Comparison of ENCODE assay signal across 17 mouse cellular contexts in the genomic region with DNA sequence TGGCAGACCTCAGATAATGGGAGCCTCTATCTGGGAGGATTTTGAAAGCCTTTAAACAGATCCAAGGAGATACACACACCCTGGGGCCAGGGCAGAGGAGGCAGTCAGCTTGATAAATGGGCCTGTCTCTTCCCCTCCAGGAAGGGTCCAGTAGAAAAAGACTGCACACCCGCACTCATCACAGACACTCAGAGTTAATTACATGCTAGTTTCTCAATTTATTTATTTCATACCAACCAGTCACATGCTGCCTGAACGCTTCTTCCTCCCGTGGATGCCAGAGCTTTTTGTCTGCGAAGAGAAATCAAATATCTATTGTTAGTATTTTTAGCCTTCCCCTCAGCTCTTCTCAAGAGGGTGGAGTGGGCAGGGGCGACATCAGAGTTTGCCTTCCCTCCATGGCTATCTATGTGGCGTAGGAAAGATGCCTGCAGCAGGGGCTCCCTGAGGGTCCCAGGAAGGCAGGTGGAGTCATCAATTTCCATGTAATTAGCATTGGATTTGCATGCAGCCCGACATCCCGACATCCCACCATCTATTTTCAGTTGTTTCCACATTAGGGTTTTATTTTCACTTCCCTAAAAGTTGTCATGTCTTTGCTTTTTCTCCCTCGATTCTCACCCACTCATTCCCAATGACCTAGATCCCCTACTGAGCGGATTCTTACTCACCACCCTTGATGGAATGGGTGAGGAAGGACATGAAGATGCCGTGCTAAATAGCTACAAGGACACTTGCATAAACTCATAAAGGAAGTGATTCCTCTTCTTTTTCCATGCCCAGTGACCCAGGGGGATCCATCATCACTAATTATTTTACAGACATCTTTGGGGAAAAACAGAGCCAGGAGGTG. TPM values are rescaled to one million over a fixed set of nuclear protein-coding genes. Genes with fewer than 3 reads are reported as not detected.
A peak's percentile ranks its signal among the peaks of the same experiment; 100 is the strongest.
DNase-seq lines count a peak whose midpoint lies in the region; ATAC-seq and TF ChIP-seq lines count a peak whose summit lies in the region.
"Had no signal": no experiment of that assay in that cellular context is flagged by ENCODE, and none has a peak within 500 bp of the region (broad histone marks: within the 10 kb centered on the region; RNA-seq: fewer than 3 reads in every experiment).

No protein-coding gene starts in this region.

- H3K4me3 ChIP-seq in heart, embryonic 12.5 days, result no peak overlapping the region
- no peak overlapping the region for H3K4me3 ChIP-seq in MEL (ENCODE audit: control insufficient read depth in 1 of 2, insufficient read depth in 1 of 2, low read depth in 2 of 2, low read length in 2 of 2)
- H3K4me3 ChIP-seq in forebrain, embryonic 15.5 days, result no peak overlapping the region
- no peak overlapping the region for H3K4me3 ChIP-seq in gastrocnemius, adult 2 months
- H3K4me3 ChIP-seq: embryonic facial prominence, embryonic 15.5 days; liver, embryonic 13.5 days; neural tube, embryonic 12.5 days had no signal

- peaks cover 15% of the 10 kb centered on the region for H3K36me3 ChIP-seq in heart, embryonic 12.5 days
- peaks cover 0 to 43% of the 10 kb centered on the region in 2 experiments; a peak in 2 of 4 replicates for H3K36me3 ChIP-seq in MEL (ENCODE audit: control insufficient read depth in 1 of 2, insufficient read depth in 2 of 2, low read length in 2 of 2)
- no peaks in the 10 kb centered on the region for H3K36me3 ChIP-seq in forebrain, embryonic 15.5 days
- H3K36me3 ChIP-seq: embryonic facial prominence, embryonic 15.5 days; liver, embryonic 13.5 days had no signal

- H3K79me2 ChIP-seq in MEL (ENCODE audit: control insufficient read depth, insufficient read depth, low read length, poor library complexity), result no peaks in the 10 kb centered on the region

- no peaks in the 10 kb centered on the region for H3K27me3 ChIP-seq in heart, embryonic 12.5 days (replicated peaks)
- H3K27me3 ChIP-seq in MEL (ENCODE audit: control insufficient read depth in 1 of 2, insufficient read depth in 2 of 2, low read length in 2 of 2), result no peaks in the 10 kb centered on the region
- H3K27me3 ChIP-seq in forebrain, embryonic 15.5 days, result no peaks in the 10 kb centered on the region
- H3K27me3 ChIP-seq: embryonic facial prominence, embryonic 15.5 days; liver, embryonic 13.5 days; neural tube, embryonic 12.5 days; Patski had no signal

- WGBS in heart, embryonic 12.5 days, result 51% methylated on average over 11 of the region's 11 CpGs
- 59% methylated on average over 11 of the region's 11 CpGs for WGBS in forebrain, embryonic 15.5 days

- H3K9ac ChIP-seq in heart, embryonic 12.5 days, result no peak overlapping the region
- no peak overlapping the region for H3K9ac ChIP-seq in MEL (ENCODE audit: control insufficient read depth, low read depth, low read length, poor library complexity, severe bottlenecking)
- H3K9ac ChIP-seq in forebrain, embryonic 15.5 days (replicated peaks), result no peak overlapping the region
- H3K9ac ChIP-seq: embryonic facial prominence, embryonic 15.5 days; liver, embryonic 13.5 days; neural tube, embryonic 12.5 days had no signal

- DNase-seq in heart, postnatal 10 days, result no peak
- no peak for DNase-seq in MEL (ENCODE audit: low read depth, low spot score)
- DNase-seq in frontal cortex, adult 2 months (ENCODE audit: extremely low spot score in 1 of 2, low spot score in 1 of 2), result no peak
- no peak for DNase-seq in kidney, adult 11 months
- no peak for DNase-seq in gastrocnemius, adult 2 months
- DNase-seq: adrenal gland, postnatal 10 days; cerebellum, adult 8-10 months; gastrocnemius, postnatal 10 days; heart, postnatal 4 days; kidney, postnatal 14 days; liver, embryonic 13.5 days had no signal

- ATAC-seq in heart, embryonic 12.5 days (ENCODE audit: insufficient number of reproducible peaks, low FRiP score), result no peak
- ATAC-seq in forebrain, embryonic 15.5 days (replicated peaks), result 0 out of 2 replicates have a peak, but pooled peaks have one; percentile 18
- ATAC-seq in megakaryocyte, adult 5-6 weeks (ENCODE audit: poor library complexity, severe bottlenecking), result peak; percentile 16; the same call in 1 of the 2 replicates
- ATAC-seq: Patski had no signal

- H3K9me3 ChIP-seq in heart, embryonic 12.5 days (replicated peaks), result 0 out of 2 replicates have a peak, but pooled peaks cover 4% of the 10 kb centered on the region
- H3K9me3 ChIP-seq in MEL (replicated peaks; ENCODE audit: insufficient read depth, low read length), result no peaks in the 10 kb centered on the region
- no peaks in the 10 kb centered on the region for H3K9me3 ChIP-seq in forebrain, embryonic 15.5 days
- H3K9me3 ChIP-seq: embryonic facial prominence, embryonic 15.5 days; liver, embryonic 13.5 days; neural tube, embryonic 12.5 days had no signal

- no peak for TF ChIP-seq RAD21 in MEL (IDR thresholded peaks at IDR 0.05; ENCODE audit: low read depth, low read length)

- TF ChIP-seq EP300 in MEL (IDR thresholded peaks at IDR 0.05; ENCODE audit: low read depth in 1 of 2, low read length in 2 of 2), result peak in 1 of 2 experiments; percentile 29; a peak in 1 of 4 replicates

- intact Hi-C loops in heart, postnatal 10 days (cut with DNase I), result no loop called here
- intact Hi-C loops in gastrocnemius, adult 2 months (cut with DNase I), result no loop called here

- H3K4me2 ChIP-seq in heart, embryonic 12.5 days, result 0 out of 2 replicates have a peak overlapping the region, but pooled peaks have one; percentile 9
- no peak overlapping the region for H3K4me2 ChIP-seq in forebrain, embryonic 15.5 days (replicated peaks)
- H3K4me2 ChIP-seq: embryonic facial prominence, embryonic 15.5 days; liver, embryonic 13.5 days; neural tube, embryonic 12.5 days had no signal

- peaks cover 40% of the 10 kb centered on the region for H3K4me1 ChIP-seq in heart, embryonic 12.5 days (replicated peaks)
- peaks cover 18 to 58% of the 10 kb centered on the region in 2 experiments for H3K4me1 ChIP-seq in MEL (ENCODE audit: control insufficient read depth in 1 of 2, insufficient read depth in 2 of 2, low read length in 2 of 2)
- H3K4me1 ChIP-seq in forebrain, embryonic 15.5 days, result peaks cover 17% of the 10 kb centered on the region

- TF ChIP-seq CTCF in MEL (IDR thresholded peaks at IDR 0.05 in 2 of 3, conservative IDR thresholded peaks at IDR 0.05 in 1 of 3; ENCODE audit: control insufficient read depth in 1 of 3, insufficient read depth in 1 of 3, low read depth in 2 of 3, low read length in 3 of 3, poor library complexity in 1 of 3, severe bottlenecking in 1 of 3), result no peak
- TF ChIP-seq CTCF in gastrocnemius, adult 2 months (IDR thresholded peaks at IDR 0.05), result no peak

- TF ChIP-seq POLR2A in MEL (IDR thresholded peaks at IDR 0.05; ENCODE audit: control insufficient read depth in 1 of 2, insufficient read depth in 1 of 2, low read depth in 1 of 2, low read length in 2 of 2, poor library complexity in 1 of 2), result no peak

- no peak overlapping the region for H3K27ac ChIP-seq in heart, embryonic 12.5 days (ENCODE audit: poor library complexity, severe bottlenecking)
- peak overlapping the region; percentile 11 for H3K27ac ChIP-seq in MEL (ENCODE audit: control insufficient read depth, low read depth, low read length)
- H3K27ac ChIP-seq in forebrain, embryonic 15.5 days (replicated peaks), result peak overlapping the region; percentile 54
- no peak overlapping the region for H3K27ac ChIP-seq in gastrocnemius, adult 2 months
- H3K27ac ChIP-seq: embryonic facial prominence, embryonic 15.5 days; liver, embryonic 13.5 days; neural tube, embryonic 12.5 days had no signal

TF ChIP-seq in MEL, 35 proteins besides CTCF, POLR2A, EP300 and RAD21:
- TF ChIP-seq MYB (IDR thresholded peaks at IDR 0.05; ENCODE audit: low read depth, low read length) (no peak), KAT2A (conservative IDR thresholded peaks at IDR 0.05; ENCODE audit: low read depth, low read length) (no peak), USF1 (IDR thresholded peaks at IDR 0.05; ENCODE audit: low read depth, low read length) (no peak), BHLHE40 (IDR thresholded peaks at IDR 0.05; ENCODE audit: borderline replicate concordance, low read depth, low read length) (no peak), UBTF (IDR thresholded peaks at IDR 0.05; ENCODE audit: borderline replicate concordance, insufficient read depth, low read depth, low read length) (no peak), ELF1 (IDR thresholded peaks at IDR 0.05; ENCODE audit: low read depth, low read length) (no peak), USF2 (IDR thresholded peaks at IDR 0.05; ENCODE audit: borderline replicate concordance in 1 of 2, insufficient read depth in 1 of 2, low read depth in 1 of 2, low read length in 2 of 2) (no peak), GATA1 (IDR thresholded peaks at IDR 0.05; ENCODE audit: low read depth, low read length) (no peak), JUND (IDR thresholded peaks at IDR 0.05; ENCODE audit: low read depth, low read length) (no peak), MXI1 (IDR thresholded peaks at IDR 0.05; ENCODE audit: low read depth, low read length) (no peak), NRF1 (IDR thresholded peaks at IDR 0.05; ENCODE audit: insufficient read depth, low read depth, low read length, poor library complexity, severe bottlenecking) (no peak), POLR2AphosphoS5 (IDR thresholded peaks at IDR 0.05; ENCODE audit: borderline replicate concordance, low read depth, low read length) (no peak), ETS1 (IDR thresholded peaks at IDR 0.05; ENCODE audit: low read depth, low read length) (no peak), MAZ (IDR thresholded peaks at IDR 0.05; ENCODE audit: low read depth, low read length) (no peak)

RNA-seq across cellular contexts. Expression of a gene that starts 46.9 kb away (rescaled TPM):
- polyA plus RNA-seq in heart, embryonic 12.5 days (2016; fragmentation: Nextera tagmentation; extraction: Ambion mirVana), result 0.17 and 0.18 TPM in 2 replicates
- total RNA-seq in heart, postnatal 10 days (2021), result under 1 TPM in 1 of 2 experiments, not detected in 1; 0.12 TPM
- total RNA-seq in MEL (2012; rRNA removed), result not detected in 2 replicates
- under 1 TPM in 1 of 2 experiments, not detected in 1; 0.04 TPM for polyA plus RNA-seq in MEL (2012; ENCODE audit: insufficient read depth in 1 of 2, insufficient read length in 2 of 2, low read depth in 1 of 2, low replicate concordance in 2 of 2, missing spikeins in 1 of 2)
- not detected in 2 replicates for polyA plus RNA-seq in forebrain, embryonic 15.5 days (2015; fragmentation: Nextera tagmentation; extraction: Ambion mirVana)
- total RNA-seq in megakaryocyte, adult 5-6 weeks (2015), result 0.45 and 0.62 TPM in 2 replicates
- total RNA-seq in megakaryocyte, adult 5-6 weeks (2017), result 0.40 and 0.77 TPM in 2 replicates
- polyA plus RNA-seq in frontal cortex, adult 2 months (2012; rRNA removed), result 0.04 and 0.06 TPM in 2 replicates
- not detected for total RNA-seq in gastrocnemius, adult 2 months (2021)
- polyA plus RNA-seq: neural tube, embryonic 12.5 days; Patski had no signal

Comparison
In these comparisons a context has a peak if more than half of its experiments do, and no peak if none do; other contexts are left out.
1. H3K27ac ChIP-seq: peak in MEL (single experiment) and forebrain, embryonic 15.5 days (single experiment); none in heart, embryonic 12.5 days (single experiment) and gastrocnemius, adult 2 months (single experiment).